Mouse (Mus musculus) testis, postnatal 10 days (tissue): ENCODE data around the gene Armcx4.
"Not testable (repeated sequence)": the region's sequence is repeated elsewhere in the genome, so short reads cannot be mapped to it uniquely, and the experiment has no call there.

ENCODE experiments used
- DNase-seq: peaks from one replicate; pipeline ENCODE4 v3.0.0; 2021; ENCODE audit warnings: low spot score

Armcx4 gene

DNA sequence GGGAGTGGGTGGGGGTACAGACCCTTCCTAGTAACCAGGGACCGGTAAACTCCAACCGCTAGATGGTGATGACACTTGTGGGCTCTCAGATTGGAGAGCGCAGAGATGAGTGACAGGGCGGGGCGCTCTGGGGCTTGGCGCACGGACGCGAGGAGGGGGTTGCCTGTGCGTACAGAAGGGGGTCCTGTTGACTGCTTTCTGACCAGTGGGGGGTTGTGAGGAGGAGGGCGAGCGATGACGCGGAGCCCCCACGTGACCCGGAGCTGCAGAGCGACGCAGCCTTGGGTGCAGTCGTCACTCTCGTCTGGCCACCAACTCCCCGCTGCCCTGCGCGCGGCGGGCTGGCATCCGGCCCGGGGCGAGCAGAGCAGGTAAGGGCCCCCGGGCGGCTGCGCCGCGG lies at the start of gene Armcx4:
TSS of gene Armcx4 (plus strand) at position 253 of the 400 bp plus-strand sequence.
- DNase-seq: peak; percentile 54

DNA sequence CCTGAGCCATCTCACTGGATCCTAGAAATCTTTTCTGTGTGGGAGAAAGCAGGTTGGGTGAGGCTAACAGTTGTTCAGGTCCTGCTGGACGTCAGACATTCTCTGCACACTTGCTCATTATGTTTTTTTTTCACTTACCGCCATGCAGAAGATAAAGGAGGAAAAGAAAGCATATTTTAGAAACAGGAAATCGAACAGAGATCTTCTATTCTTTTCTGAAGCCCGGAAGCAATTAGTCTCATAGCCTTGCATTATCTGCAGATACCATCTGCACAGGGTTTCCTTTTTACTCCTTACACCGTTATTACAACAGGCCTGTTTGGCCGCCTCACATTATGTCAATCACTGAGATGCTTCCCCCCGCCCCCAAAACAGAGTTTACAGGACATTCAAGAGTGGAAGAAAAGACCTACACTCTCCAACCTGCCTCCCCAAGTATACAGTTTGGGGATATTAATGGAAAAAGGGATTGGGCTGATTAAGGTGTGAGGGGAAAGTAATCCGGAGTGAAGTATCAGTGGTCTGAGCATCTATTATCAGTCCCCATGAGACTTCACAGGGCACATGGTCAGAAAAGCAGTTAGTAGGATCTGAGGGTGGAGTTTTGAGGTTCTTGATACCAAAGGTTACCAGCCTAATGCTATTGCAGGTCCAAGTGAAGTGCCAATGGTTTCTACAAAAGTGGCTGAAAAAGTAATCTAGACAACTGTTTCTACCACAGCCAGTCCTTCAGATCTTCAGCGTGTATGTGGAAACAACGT lies 45.1 kb upstream of the Armcx4 start:
- no peak for DNase-seq

DNA sequence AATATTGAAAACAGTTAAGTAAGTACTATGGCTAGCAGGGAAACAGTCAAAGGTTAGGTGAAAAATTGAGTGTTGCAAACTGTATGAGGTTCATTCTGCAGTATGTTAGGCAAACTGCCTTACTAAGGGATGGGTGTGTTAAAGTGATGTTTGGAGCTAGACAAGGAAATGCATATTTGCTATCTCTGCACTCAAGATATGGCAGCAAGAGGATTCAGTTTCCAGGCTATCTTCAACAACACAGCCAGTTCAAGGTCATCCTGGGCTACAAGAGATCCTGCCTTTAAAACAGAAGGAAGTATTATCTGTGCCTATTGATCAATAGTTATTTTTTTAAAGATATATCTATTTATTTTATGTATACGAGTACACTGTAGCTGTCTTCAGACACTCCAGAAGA lies 40.0 kb upstream of the Armcx4 start:
- DNase-seq: no peak

DNA sequence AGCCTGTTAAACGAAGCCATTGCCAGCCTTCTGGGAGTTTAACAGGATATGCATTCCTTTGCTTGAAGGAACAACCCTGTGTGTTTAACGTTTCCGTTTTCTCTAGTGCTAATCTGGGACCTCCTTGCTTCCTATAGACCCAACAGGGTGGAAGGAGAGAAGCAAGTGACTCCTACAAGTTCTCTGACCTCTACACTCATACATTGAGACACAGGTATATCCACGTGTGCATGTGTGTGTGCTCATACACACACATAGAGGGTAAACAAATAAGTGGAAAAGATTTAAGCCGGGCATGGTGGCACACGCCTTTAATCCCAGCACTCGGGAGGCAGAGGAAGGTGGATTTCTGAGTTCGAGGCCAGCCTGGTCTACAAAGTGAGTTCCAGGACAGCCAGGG lies 38.9 kb upstream of the Armcx4 start:
- DNase-seq: no peak

DNA sequence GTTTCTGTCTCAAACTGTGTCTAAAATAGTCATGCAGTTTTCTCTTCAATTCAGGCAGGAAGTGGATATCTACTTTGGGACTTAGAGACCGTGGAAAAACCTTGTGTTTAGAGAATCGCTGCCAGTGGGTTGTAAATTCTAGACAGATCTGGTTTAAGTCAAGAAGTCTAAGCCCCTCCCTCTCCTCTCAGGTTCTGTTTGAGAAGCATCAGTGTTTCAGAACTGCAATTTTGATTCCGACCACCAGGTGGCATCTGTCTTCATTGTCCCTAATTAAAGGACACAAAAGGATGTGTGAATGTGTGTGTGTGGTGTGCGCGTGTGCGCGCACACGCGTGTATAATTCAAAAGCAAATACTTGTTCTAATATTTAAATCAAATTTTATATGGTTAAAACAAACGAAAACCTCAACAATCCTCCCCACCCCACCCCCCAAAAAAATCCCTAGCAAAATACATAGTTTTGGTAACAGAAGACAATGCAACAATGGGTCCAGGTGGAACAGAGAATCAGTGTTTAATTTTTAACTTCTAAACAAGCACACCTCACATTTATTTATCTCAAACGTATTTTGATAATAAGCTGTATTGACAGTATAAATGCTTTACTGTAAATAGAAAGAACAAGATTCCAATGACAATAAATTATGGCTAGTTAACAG lies 38.2 kb upstream of the Armcx4 start:
- peak; percentile 77 for DNase-seq

DNA sequence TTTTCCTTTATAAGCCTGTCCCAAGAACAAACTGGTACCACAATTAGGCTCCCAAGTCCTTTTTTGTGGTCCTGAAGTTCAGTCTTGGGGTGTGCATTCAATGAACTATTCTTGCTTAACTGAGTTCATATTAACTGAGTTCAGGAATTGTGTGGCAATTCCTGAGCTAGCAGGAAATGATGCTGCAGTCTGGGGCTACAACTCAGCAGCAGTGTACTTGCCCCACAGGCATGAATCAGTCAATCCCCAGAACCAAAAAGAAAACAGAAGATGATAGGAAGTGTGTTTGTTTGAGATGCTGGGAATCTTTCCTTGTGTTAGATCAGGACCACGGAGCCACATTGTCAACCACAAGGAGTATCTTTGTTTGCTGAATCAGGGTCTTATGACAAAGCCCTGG lies 34.3 kb upstream of the Armcx4 start:
- DNase-seq: no peak

DNA sequence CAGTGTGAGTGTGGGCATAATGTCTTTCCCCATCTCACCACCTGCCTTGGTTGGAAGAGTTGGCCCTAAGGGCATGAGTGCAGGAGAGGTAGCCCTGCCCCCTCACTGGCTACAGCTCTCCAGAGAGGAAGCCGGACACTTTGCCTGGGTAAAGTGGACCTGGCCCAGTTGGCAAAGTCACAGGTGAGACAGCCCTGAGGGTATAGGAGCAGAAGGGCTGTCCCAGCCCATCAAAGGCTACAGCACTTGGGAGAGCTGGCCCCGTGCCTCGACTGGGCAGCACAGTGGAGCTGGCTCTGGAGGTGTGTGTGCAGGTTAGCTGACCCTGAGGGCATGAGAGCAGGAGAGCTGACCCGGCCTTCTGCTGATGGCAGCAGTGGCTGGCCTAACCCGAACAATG lies 24.7 kb upstream of the Armcx4 start:
- no peak for DNase-seq

DNA sequence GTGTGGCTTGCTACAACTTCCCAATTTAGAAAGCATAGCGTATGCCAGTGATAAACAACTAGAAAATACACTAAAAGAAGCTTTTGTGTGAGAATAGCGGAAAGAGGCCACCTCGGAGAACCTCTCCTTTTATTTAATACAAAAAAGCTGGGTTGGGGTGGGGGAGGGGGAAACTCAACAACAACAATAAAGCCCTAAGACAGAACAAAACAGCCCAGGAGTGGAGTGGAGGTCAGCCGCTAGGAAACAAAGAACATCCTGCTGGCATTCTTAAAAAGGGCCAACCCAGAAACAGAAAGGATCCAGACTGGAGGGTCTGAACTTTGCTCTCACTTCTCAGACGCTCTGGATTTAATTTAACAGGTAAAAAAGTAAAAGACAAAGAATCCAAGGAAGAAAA lies 11.3 kb upstream of the Armcx4 start:
- no peak for DNase-seq

DNA sequence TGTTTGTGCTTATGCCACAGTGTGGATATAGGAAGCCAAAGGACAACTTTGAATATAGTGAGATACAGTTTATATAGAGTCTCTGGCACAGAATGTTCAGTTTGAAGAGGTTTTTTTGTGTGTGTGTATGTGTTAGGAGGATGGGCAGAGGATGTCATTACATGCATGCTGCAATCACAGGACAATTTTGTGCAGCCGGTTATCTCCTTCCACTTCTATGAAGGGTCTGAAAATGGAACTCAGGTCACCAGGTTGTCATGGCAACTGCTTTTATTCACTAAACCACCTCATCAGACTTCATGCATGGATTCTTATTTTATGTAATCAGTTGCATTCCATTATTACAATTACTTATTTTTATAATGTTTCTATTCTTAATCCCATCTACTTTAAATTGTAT lies 10.4 kb upstream of the Armcx4 start:
- DNase-seq: no peak

DNA sequence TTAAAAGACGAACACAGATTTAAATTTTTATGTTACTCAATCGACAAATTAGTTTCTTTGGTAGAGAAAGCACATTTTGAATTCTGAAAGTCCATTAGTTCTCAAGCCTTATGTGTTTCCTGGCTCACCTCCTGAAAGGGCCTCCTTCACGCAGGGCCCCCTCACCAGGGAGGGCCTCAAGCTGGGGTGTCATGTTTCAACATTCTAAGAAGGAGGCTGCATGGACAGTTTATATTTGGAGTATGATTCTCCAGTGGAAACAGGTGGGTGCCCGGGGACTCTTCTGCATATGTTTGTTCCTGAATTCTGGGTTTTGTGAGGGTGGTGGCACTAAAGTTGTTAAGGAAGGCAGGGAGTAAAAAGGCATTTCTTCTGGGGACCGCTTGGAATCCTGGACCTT lies 1.4 kb upstream of the Armcx4 start:
- DNase-seq: no peak

DNA sequence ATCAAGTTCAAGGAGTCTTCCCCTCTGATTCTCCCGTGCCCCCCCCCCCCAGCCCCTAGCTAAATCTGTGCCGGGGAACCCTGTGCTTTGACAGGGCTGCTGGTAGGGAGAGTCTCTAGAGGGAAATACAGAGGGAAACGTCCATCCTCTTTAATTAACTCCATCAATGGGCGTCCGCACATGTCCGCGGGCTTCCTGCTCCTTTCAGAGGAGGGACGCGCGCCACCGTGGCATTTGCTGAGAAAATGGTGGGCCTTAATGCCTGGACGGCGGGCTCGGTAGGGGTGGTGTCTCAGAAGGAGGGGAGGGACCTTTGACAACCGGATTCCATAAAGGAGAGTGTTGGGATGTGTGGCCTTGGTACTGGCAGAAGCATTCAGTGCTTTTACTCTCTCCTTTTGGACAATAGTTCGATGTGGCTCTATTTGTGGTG lies 436 bp downstream of the Armcx4 start:
- peak; percentile 50 for DNase-seq

DNA sequence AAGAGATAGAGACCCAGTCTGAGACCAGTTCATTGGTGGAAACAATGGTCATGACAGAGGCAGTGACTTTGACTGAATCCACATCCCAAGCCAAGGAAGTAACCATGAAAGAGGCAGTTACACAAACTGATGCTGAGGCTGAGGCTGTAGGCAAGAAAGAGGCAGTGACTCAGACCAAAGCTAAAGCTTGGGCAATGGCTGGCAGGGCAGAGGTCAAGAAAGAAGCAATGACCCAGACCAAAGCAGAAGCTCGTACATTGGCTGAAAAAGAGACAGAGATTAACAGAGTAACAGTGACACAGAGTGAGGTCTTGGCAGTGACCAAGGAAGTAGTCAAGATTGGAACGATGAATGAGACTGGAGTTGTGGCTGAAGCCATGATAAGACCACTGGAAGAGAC lies 3.4 kb downstream of the Armcx4 start:
- no peak for DNase-seq

DNA sequence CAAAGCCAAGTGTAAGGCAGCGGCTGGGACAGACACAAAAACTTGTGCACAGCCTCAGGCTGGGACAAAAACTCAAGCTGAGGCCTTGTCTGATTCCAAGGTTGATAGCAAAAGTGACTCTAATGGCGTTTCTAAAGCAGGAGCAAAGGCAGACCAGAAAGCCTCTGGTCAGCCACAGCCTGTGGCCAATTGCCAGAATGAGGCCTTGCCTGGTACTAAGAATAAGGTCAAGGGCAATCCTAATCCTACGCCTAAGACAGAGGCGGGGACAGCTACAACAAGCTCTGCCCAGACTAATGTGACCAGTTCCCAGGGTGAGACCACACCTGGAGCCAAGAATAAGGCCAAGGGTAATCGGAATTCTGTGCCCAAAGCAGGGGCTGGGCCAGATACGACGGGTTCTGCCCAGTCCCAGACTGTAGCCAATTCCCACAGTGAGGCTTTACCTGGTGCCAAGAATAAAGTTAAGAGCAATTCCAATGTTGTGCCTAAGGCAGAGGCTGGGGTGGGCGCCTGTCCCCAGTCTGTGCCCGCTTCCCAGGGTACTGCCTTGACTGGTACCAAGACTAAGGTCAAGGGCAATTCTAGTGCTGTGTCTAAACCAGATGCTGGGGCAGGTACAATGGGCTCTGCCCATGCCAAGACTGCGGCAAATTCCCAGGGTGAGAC lies 4.7 kb downstream of the Armcx4 start:
- DNase-seq: no peak

DNA sequence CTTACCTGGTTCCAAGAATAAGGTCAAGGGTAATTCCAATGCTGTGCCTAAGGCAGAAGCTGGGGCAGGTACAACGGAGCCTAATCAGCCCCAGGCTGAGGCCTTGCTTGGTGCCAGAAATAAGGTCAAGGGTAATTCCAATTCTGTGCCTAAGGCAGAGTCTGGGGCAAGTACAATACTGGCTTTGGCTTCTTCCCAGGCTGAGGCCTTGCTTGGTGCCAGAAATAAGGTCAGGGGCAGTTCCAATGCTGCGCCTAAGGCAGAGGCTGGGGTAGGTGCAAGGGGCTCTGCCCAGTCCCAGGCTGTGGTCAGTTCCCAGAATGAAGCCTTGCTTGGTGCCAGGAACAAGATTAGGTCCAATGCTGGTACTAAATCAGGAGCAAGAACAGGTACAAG lies 5.2 kb downstream of the Armcx4 start:
- DNase-seq: no peak

DNA sequence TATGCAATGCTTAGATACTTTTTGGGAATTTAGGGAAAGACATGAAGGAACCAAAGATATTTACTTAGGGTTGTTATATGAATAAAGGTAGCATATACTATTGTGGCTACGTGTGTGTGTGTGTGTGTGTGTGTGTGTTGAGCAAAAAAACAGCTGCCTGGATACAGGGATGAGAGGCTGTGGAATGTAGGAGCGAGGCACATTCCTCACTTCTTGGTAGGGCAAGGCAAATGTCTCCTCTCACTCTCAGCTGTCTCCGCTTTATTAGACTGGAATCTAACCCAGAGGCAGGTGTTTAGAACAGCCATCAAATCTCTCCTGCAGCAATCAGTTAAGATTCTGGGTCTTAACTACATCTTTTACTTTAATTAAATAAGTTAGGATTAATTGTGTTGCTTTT lies 30.5 kb downstream of the Armcx4 start:
- DNase-seq: no peak

DNA sequence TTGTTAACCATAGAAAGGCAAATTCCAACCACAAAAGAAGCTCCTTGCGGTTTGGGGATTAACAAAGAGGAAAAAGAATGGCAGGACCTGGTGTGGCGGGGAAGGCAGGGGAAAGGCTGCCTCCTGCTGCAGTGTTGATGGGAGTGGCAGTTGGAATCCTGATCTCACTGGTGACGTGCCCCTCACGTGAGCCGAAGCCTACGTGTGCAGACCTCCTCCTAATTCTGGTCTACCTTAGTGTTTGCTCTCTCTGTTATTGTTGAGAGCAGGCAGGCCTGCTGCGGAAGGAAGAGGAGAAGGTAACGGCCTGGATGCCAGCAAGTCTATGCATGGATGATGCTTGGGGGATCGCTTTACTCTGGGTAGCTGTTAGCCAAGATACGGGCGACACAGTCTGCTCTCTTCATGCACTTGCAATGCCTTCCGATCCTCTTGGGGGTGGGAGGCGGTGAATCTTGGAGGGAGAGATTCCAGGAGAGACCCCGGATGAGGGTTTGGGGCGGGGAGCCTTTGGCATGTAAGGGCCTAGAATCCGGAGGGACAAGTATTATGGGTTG lies 31.5 kb downstream of the Armcx4 start, which contains the start of gene Armcx1:
TSS of gene Armcx1 (plus strand) at position 212 of the 557 bp plus-strand sequence.
- peak; percentile 59 for DNase-seq

DNA sequence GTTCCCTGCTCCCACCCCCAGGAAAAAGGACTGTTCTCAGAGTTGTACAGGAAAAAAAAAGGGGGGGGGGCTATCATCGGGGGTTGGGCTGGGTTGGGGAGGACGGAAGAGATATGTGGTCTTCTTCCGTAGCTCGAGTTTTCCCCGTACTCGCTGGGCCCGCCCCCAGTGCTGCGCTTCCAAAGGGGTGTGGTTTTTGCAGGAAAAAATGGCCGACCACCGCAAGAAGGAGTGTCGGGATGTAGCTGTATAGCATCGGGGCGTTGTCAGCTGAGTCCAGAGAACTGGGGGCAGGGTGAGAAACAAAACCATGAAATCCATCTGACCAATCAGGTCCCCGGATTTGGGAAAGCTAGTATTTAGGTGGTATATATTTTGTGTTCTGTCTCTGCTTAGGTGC lies 32.2 kb downstream of the Armcx4 start:
- peak; percentile 78 for DNase-seq

DNA sequence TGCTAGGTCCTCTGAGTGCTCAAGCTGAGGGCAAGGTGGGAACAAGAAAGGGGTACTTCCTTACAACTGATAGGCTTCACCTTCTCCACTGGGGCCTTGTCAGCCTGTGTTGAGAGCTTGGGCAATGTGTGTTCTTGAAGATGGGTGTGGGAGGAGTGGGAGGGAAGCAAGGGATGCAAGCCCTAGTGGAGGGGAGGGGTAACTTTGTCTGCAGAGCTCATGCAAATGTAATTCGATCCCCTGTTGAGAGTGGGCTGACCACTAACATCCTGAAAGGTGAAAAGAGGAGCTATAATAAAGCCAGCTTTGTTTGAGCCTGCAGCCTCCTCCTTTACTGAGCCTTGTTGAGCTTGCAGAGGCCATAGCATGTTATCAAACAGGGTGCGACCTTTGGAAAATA lies 37.4 kb downstream of the Armcx4 start:
- DNase-seq: not testable (repeated sequence)

DNA sequence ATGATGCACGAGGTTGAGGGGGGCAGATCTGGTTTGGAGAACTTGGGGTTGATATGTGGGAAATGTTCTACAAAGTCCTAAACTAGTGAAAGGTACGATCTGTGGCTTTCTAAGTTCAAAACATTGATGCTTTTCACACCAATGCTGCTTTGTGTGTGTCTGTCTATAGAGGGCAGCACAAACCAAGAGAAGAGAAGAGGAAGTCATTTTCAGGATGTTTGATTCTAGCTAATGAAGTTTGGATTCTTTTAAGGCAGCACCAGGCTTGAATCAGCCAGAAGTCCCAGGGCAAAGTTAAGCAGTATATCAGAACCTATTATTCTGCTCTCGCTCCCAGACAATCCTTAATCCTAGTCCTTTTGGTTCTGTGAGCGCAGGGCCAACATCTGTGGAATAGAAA lies 43.5 kb downstream of the Armcx4 start:
- no peak for DNase-seq

DNA sequence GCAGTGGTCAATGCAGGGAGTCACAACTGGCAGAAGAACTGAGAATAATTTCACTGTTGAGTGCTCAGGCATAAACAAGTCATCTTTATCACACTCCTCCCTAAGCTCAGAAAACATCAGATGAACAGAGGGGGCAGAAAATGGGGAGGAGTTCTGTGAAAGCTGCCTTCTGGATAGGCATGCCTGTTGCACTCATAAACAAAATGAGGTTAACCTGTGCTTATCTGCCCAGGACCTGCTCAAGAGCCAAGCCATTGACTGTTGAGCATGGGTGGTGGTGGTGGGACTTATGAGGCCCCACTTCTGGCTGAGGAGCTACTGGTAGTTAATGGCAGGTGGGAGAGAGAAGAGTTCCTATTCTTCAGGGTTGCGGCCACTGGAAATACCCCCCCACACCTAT lies 51.5 kb downstream of the Armcx4 start:
- no peak for DNase-seq

DNA sequence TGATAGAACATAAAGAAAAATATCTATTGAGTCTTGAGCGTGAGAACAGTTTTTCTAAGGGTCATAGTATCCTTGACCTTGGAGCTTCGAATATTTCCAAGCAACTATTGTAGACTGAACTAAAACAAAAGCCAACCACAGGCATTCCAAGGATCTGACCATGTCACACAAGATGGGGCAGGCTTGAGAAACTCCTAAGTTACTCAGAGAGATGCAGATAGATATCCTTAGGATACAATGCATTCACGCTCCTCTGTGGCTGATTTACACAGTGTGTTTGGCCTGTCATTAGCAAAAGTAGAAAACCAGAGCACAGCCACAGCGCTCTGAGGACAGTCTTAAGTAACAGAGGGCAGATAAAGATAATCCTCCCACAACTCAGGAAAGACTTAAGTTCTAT lies 52.8 kb downstream of the Armcx4 start:
- DNase-seq: no peak

DNA sequence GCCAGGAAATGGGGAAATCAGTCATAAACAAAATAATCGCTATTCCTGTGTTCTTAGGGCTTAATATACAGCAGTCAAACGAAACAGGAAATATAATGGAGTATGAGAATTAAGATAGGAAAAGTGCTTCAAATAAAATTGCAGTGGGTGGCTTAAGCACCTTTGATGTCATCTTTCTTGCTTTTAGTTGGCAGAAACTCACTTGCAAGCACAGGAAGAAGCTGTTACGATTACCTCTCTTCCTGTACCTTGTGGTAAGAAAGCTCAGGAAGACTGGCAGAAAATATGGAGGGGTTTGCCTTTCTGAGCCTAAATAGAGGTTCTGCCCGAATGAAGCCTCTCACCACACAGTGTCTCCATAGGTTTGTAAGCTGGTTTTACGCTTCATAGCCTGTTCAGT lies 55.5 kb downstream of the Armcx4 start:
- no peak for DNase-seq
